In the genomic region with DNA sequence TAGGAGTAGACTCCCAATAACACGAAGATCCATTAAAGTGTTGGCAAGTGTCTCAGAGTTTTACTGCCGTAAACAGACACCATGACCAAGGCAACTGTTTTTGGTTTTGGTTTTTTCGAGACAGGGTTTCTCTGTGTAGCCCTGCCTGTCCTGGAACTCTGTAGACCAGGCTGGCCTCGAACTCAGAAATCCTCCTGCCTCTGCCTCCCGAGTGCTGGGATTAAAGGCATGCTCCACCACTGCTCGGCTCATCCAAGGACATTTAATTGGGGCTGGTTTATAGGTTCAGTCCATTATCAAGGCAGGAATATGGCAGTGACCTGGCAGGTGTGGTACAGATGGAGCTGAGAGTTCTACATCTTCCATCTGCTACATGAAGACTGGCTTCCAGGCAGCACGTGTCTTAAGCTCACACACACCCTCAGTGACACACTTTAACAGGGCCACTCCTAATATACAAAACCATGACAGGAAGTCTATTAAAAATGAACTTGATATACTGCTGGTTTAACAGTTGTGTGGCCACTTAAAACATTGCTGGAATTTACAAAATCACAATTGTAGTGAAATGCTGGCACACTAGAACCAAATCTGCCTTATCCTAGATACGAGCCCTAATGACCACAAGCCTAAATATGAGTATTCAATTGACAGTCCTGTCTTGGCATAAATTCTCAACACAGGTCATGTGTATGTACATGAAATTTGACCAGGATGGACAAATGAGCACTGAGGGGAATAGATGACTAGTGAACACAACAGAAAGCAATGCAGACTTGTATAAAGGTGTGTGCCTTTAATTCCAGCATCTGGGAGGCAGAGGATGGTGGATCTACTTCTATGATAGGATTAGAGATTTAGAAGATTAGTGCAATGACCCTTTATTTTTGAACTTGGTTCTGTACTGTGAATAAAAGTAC, we compare ENCODE assay signal across 19 mouse cellular contexts. TPM values are rescaled to one million over a fixed set of nuclear protein-coding genes. Genes with fewer than 3 reads are reported as not detected.
DNase-seq lines count a peak whose midpoint lies in the region; ATAC-seq and TF ChIP-seq lines count a peak whose summit lies in the region.
"Had no signal": no experiment of that assay in that cellular context is flagged by ENCODE, and none has a peak within 500 bp of the region (broad histone marks: within the 10 kb centered on the region; RNA-seq: fewer than 3 reads in every experiment).

No protein-coding gene starts in this region.

- no peak for TF ChIP-seq CTCF in CH12.LX (conservative IDR thresholded peaks at IDR 0.05 in 1 of 2, IDR thresholded peaks at IDR 0.05 in 1 of 2; ENCODE audit: low read depth in 2 of 2, low read length in 2 of 2)
- no peak for TF ChIP-seq CTCF in brain, embryonic 14.5 days (IDR thresholded peaks at IDR 0.05; ENCODE audit: borderline replicate concordance, extremely low read depth, insufficient read depth, insufficient read length)

- no peak overlapping the region; the same call in 1 of the 2 replicates for H3K27ac ChIP-seq in CH12.LX (ENCODE audit: insufficient read depth, low read depth)
- H3K27ac ChIP-seq in liver, embryonic 13.5 days, result no peak overlapping the region
- H3K27ac ChIP-seq: embryonic facial prominence, embryonic 15.5 days had no signal

- ATAC-seq in liver, embryonic 13.5 days (ENCODE audit: low read depth), result peak; percentile 53
- ATAC-seq: inflammation-experienced regulatory T-cells, adult 6 months; Patski had no signal

- no peaks in the 10 kb centered on the region for H3K9me3 ChIP-seq in CH12.LX (replicated peaks; ENCODE audit: low read length)
- no peaks in the 10 kb centered on the region for H3K9me3 ChIP-seq in liver, embryonic 13.5 days (replicated peaks)
- H3K9me3 ChIP-seq: embryonic facial prominence, embryonic 15.5 days had no signal

- WGBS in liver, embryonic 13.5 days (ENCODE audit: insufficient replicate concordance), result 74% methylated on average over 8 of the region's 8 CpGs

- TF ChIP-seq RAD21 in CH12.LX (IDR thresholded peaks at IDR 0.05; ENCODE audit: low read depth, low read length), result no peak

- no peaks in the 10 kb centered on the region for H3K27me3 ChIP-seq in CH12.LX (replicated peaks)
- no peaks in the 10 kb centered on the region for H3K27me3 ChIP-seq in liver, embryonic 13.5 days
- H3K27me3 ChIP-seq: embryonic facial prominence, embryonic 15.5 days; Patski had no signal

- no peak overlapping the region for H3K4me2 ChIP-seq in CH12.LX (ENCODE audit: insufficient read depth, low read depth, poor library complexity, severe bottlenecking)
- no peak overlapping the region for H3K4me2 ChIP-seq in liver, embryonic 13.5 days
- H3K4me2 ChIP-seq: embryonic facial prominence, embryonic 15.5 days had no signal

- intact Hi-C loops in heart, postnatal 36 days (cut with DNase I), result no loop called here

- H3K9ac ChIP-seq in CH12.LX (ENCODE audit: insufficient read depth, low read depth), result no peak overlapping the region
- no peak overlapping the region for H3K9ac ChIP-seq in liver, embryonic 13.5 days
- H3K9ac ChIP-seq: embryonic facial prominence, embryonic 15.5 days had no signal

- H3K4me1 ChIP-seq in CH12.LX (ENCODE audit: control insufficient read depth in 1 of 2, insufficient read depth in 2 of 2), result peaks cover 0 to 15% of the 10 kb centered on the region in 2 experiments; a peak in 1 of 4 replicates
- H3K4me1 ChIP-seq in liver, embryonic 13.5 days (replicated peaks), result no peaks in the 10 kb centered on the region
- H3K4me1 ChIP-seq: embryonic facial prominence, embryonic 15.5 days had no signal

- H3K4me3 ChIP-seq in CH12.LX (replicated peaks in 1 of 3; ENCODE audit: low read depth in 2 of 3, low read length in 2 of 3, poor library complexity in 1 of 3), result no peak overlapping the region
- H3K4me3 ChIP-seq in liver, embryonic 13.5 days (replicated peaks), result no peak overlapping the region
- H3K4me3 ChIP-seq: embryonic facial prominence, embryonic 15.5 days had no signal

- TF ChIP-seq EP300 in CH12.LX (IDR thresholded peaks at IDR 0.05; ENCODE audit: low read length), result no peak

- H3K79me2 ChIP-seq in CH12.LX (replicated peaks; ENCODE audit: control insufficient read depth, extremely low read depth, insufficient read depth, poor library complexity, severe bottlenecking), result peaks cover 16% of the 10 kb centered on the region

- DNase-seq in heart, adult 11 months, result peak; percentile 52
- no peak for DNase-seq in heart, postnatal 36 days
- DNase-seq in CH12.LX (ENCODE audit: extremely low read depth), result no peak
- peak; percentile 23 for DNase-seq in brain, embryonic 14.5 days (ENCODE audit: low read depth)
- DNase-seq in liver, embryonic 13.5 days, result no peak
- no peak for DNase-seq in right cerebral cortex, adult 18-20 months
- no peak for DNase-seq in ovary, adult 18-20 months (ENCODE audit: low spot score)
- no peak for DNase-seq in cerebellum, adult 8-10 months
- DNase-seq: adrenal gland, adult 2 months; cerebellum, postnatal 14 days; heart, adult 18-20 months; heart, postnatal 14 days; kidney, postnatal 25 days; lung, adult 18-20 months; midbrain, embryonic 14.5 days; thymus, postnatal 25 days had no signal

- dilution Hi-C loops in CH12.LX (cut with MboI; ENCODE audit: extremely low pct_ligation_motif_present, extremely low pct_unique_long_range_greater_than_20kb, low sequenced_read_pairs), result no loop called here

- TF ChIP-seq POLR2A in CH12.LX (IDR thresholded peaks at IDR 0.05; ENCODE audit: low read depth, low read length), result no peak; the same call in none of the 2 replicates
- TF ChIP-seq POLR2A in brain, embryonic 14.5 days (IDR thresholded peaks at IDR 0.05; ENCODE audit: borderline replicate concordance, extremely low read depth, insufficient read depth, insufficient read length, poor library complexity, severe bottlenecking), result no peak

- peaks cover 33 to 74% of the 10 kb centered on the region in 2 experiments for H3K36me3 ChIP-seq in CH12.LX (replicated peaks in 1 of 2; ENCODE audit: control insufficient read depth in 1 of 2, insufficient read depth in 1 of 2, low read length in 1 of 2)
- H3K36me3 ChIP-seq in liver, embryonic 13.5 days, result peaks cover 85% of the 10 kb centered on the region

- in situ Hi-C loops in CH12.LX (cut with MboI; ENCODE audit: low pct_ligation_motif_present, low pct_unique_long_range_greater_than_20kb, low sequenced_read_pairs), result no loop called here

TF ChIP-seq in CH12.LX, 34 proteins besides CTCF, POLR2A, EP300 and RAD21:
- TF ChIP-seq ZNF384 (IDR thresholded peaks at IDR 0.05; ENCODE audit: low read depth, low read length) (no peak), KAT2A (IDR thresholded peaks at IDR 0.05; ENCODE audit: insufficient replicate concordance, low read length) (no peak), ZMIZ1 (IDR thresholded peaks at IDR 0.05; ENCODE audit: low read depth, low read length) (peak; percentile 42), UBTF (IDR thresholded peaks at IDR 0.05; ENCODE audit: low read depth, low read length) (no peak), CHD2 (IDR thresholded peaks at IDR 0.05; ENCODE audit: low read length) (peak; percentile 35; the same call in 1 of the 2 replicates), POLR2AphosphoS2 (IDR thresholded peaks at IDR 0.05; ENCODE audit: low read depth, low read length) (peak; percentile 95), ELF1 (IDR thresholded peaks at IDR 0.05; ENCODE audit: low read depth, low read length) (no peak), RCOR1 (conservative IDR thresholded peaks at IDR 0.05; ENCODE audit: low read depth, low read length) (no peak), GABPA (IDR thresholded peaks at IDR 0.05; ENCODE audit: insufficient replicate concordance, low read depth, low read length) (no peak), MXI1 (IDR thresholded peaks at IDR 0.05; ENCODE audit: low read depth, low read length) (no peak), JUN (IDR thresholded peaks at IDR 0.05; ENCODE audit: insufficient read depth, low read depth, low read length) (no peak), NELFE (IDR thresholded peaks at IDR 0.05; ENCODE audit: low read depth, low read length) (0 out of 2 replicates have a peak, but pooled peaks have one; percentile 13), MYC (IDR thresholded peaks at IDR 0.05; ENCODE audit: low read depth, low read length) (no peak; the same call in 1 of the 2 replicates), SMC3 (IDR thresholded peaks at IDR 0.05; ENCODE audit: low read depth, low read length) (no peak), MAZ (IDR thresholded peaks at IDR 0.05; ENCODE audit: low read depth, low read length) (no peak), PAX5 (IDR thresholded peaks at IDR 0.05; ENCODE audit: low read length) (no peak), USF2 (conservative IDR thresholded peaks at IDR 0.05; ENCODE audit: low read depth, low read length) (no peak)

RNA-seq across cellular contexts. Expression of gene Sfpq, which starts 17.0 kb away (rescaled TPM):
- total RNA-seq in heart, postnatal 36 days (2021), result 10 to 100 TPM; 72.2 to 78.2 TPM
- total RNA-seq in CH12.LX (2012; rRNA removed), result 170 and 228 TPM in 2 replicates
- total RNA-seq in CH12.LX (2014; rRNA removed), result 146 and 199 TPM in 2 replicates
- polyA plus RNA-seq in CH12.LX (2012; ENCODE audit: insufficient read length, low read depth), result 560 and 668 TPM in 2 replicates
- 170 and 307 TPM in 2 replicates for polyA plus RNA-seq in brain, embryonic 14.5 days (2012; rRNA removed)
- 35.2 and 39.2 TPM in 2 replicates for polyA plus RNA-seq in liver, embryonic 13.5 days (2015; fragmentation: Nextera tagmentation; extraction: Ambion mirVana)

RNA-seq across cellular contexts. Expression of gene Zmym1, which starts 22.8 kb away (rescaled TPM):
- 1 to 10 TPM; 5.2 to 5.9 TPM for total RNA-seq in heart, postnatal 36 days (2021)
- total RNA-seq in CH12.LX (2012; rRNA removed), result 9.5 and 13.4 TPM in 2 replicates
- total RNA-seq in CH12.LX (2014; rRNA removed), result 25.0 and 26.5 TPM in 2 replicates
- polyA plus RNA-seq in CH12.LX (2012; ENCODE audit: insufficient read length, low read depth), result 20.4 and 23.5 TPM in 2 replicates
- polyA plus RNA-seq in brain, embryonic 14.5 days (2012; rRNA removed), result 10.9 and 13.6 TPM in 2 replicates
- polyA plus RNA-seq in liver, embryonic 13.5 days (2015; fragmentation: Nextera tagmentation; extraction: Ambion mirVana), result 10.4 and 14.6 TPM in 2 replicates

RNA-seq across cellular contexts. Expression of gene Zmym6, which starts 39.0 kb away (rescaled TPM):
- total RNA-seq in heart, postnatal 36 days (2021), result 1 to 10 TPM; 8.0 to 8.9 TPM
- total RNA-seq in CH12.LX (2012; rRNA removed), result 6.4 and 7.8 TPM in 2 replicates
- 8.1 and 11.1 TPM in 2 replicates for total RNA-seq in CH12.LX (2014; rRNA removed)
- polyA plus RNA-seq in CH12.LX (2012; ENCODE audit: insufficient read length, low read depth), result 9.1 and 10.2 TPM in 2 replicates
- polyA plus RNA-seq in brain, embryonic 14.5 days (2012; rRNA removed), result 39.0 and 43.5 TPM in 2 replicates
- 3.4 and 5.0 TPM in 2 replicates for polyA plus RNA-seq in liver, embryonic 13.5 days (2015; fragmentation: Nextera tagmentation; extraction: Ambion mirVana)

Comparison
In these comparisons a context has a peak if more than half of its experiments do, and no peak if none do; other contexts are left out.
1. DNase-seq: peak in heart, adult 11 months (single experiment) and brain, embryonic 14.5 days (single experiment); none in heart, postnatal 36 days (0 of 2), CH12.LX (single experiment), liver, embryonic 13.5 days (single experiment), right cerebral cortex, adult 18-20 months (single experiment), ovary, adult 18-20 months (single experiment) and cerebellum, adult 8-10 months (single experiment).